Mouse (Mus musculus): ENCODE measurements around the gene Tsc22d2.

Tsc22d2 gene

GRCm38 (mm10) chr3:58414234-58414938 is at the start of gene Tsc22d2:
Gene Tsc22d2 (plus strand): TSS chr3:58414715.
- in situ Hi-C loops (cut with MboI, MseI) = no loop called here

GRCm38 (mm10) chr3:58366756-58367155 is 47.8 kb upstream of the Tsc22d2 start:
- in situ Hi-C loops (cut with MboI, MseI) = no loop called here

GRCm38 (mm10) chr3:58370811-58371210 is 43.7 kb upstream of the Tsc22d2 start:
- in situ Hi-C loops (cut with MboI, MseI) = no loop called here

- in situ Hi-C loops (cut with MboI, MseI) = no loop called here
These were observed 42.2 kb upstream of the Tsc22d2 start for GRCm38 (mm10) chr3:58372066-58372904.

- in situ Hi-C loops (cut with MboI, MseI) = no loop called here
These were observed 41.7 kb upstream of the Tsc22d2 start for GRCm38 (mm10) chr3:58372905-58373208.

GRCm38 (mm10) chr3:58374281-58374680 is 40.2 kb upstream of the Tsc22d2 start:
- in situ Hi-C loops (cut with MboI, MseI) = no loop called here

- in situ Hi-C loops (cut with MboI, MseI) = no loop called here
These were observed 37.8 kb upstream of the Tsc22d2 start for GRCm38 (mm10) chr3:58376713-58377112.

- in situ Hi-C loops (cut with MboI, MseI) = no loop called here
These were observed 36.9 kb upstream of the Tsc22d2 start for GRCm38 (mm10) chr3:58377589-58378134.

GRCm38 (mm10) chr3:58382676-58383075 is 31.8 kb upstream of the Tsc22d2 start:
- in situ Hi-C loops (cut with MboI, MseI) = no loop called here

GRCm38 (mm10) chr3:58385060-58385459 is 29.5 kb upstream of the Tsc22d2 start:
- in situ Hi-C loops (cut with MboI, MseI) = no loop called here

- in situ Hi-C loops (cut with MboI, MseI) = no loop called here
These were observed 25.8 kb upstream of the Tsc22d2 start for GRCm38 (mm10) chr3:58388731-58389130.

- in situ Hi-C loops (cut with MboI, MseI) = no loop called here
These were observed 16.0 kb upstream of the Tsc22d2 start for GRCm38 (mm10) chr3:58398541-58398940.

GRCm38 (mm10) chr3:58399931-58400330 is 14.6 kb upstream of the Tsc22d2 start:
- in situ Hi-C loops (cut with MboI, MseI) = loop anchor here (10.0 kb wide), 2 partner anchors 565 to 1295 kb away; no protein-coding TSS in a partner anchor

GRCm38 (mm10) chr3:58411669-58412068 is 2.8 kb upstream of the Tsc22d2 start:
- in situ Hi-C loops (cut with MboI, MseI) = no loop called here

- in situ Hi-C loops (cut with MboI, MseI) = no loop called here
These were observed 844 bp upstream of the Tsc22d2 start for GRCm38 (mm10) chr3:58413671-58414070.

GRCm38 (mm10) chr3:58414986-58415883 is 720 bp downstream of the Tsc22d2 start:
- in situ Hi-C loops (cut with MboI, MseI) = loop anchor here (5.0 kb wide), 1 partner anchor 112 kb away; the partner anchor contains the start of genes Eif2a and Serp1

GRCm38 (mm10) chr3:58415884-58416725 is 1.6 kb downstream of the Tsc22d2 start:
- in situ Hi-C loops (cut with MboI, MseI) = loop anchor here (5.0 kb wide), 1 partner anchor 111 kb away; the partner anchor contains the start of genes Eif2a and Serp1

GRCm38 (mm10) chr3:58416726-58417437 is 2.4 kb downstream of the Tsc22d2 start:
- in situ Hi-C loops (cut with MboI, MseI) = loop anchor here (5.0 kb wide), 1 partner anchor 110 kb away; the partner anchor contains the start of genes Eif2a and Serp1

All from T-helper 1 cell (primary cell).